Mouse (Mus musculus): ENCODE results near the gene P2rx6. TPM values are rescaled to one million over a fixed set of nuclear protein-coding genes. Genes with fewer than 3 reads are reported as not detected.
"Not testable (repeated sequence)": the region's sequence is repeated elsewhere in the genome, so short reads cannot be mapped to it uniquely, and the experiment has no call there.

Gene P2rx6
- polyA plus RNA-seq, 1 experiment, result 7.6 TPM

DNA sequence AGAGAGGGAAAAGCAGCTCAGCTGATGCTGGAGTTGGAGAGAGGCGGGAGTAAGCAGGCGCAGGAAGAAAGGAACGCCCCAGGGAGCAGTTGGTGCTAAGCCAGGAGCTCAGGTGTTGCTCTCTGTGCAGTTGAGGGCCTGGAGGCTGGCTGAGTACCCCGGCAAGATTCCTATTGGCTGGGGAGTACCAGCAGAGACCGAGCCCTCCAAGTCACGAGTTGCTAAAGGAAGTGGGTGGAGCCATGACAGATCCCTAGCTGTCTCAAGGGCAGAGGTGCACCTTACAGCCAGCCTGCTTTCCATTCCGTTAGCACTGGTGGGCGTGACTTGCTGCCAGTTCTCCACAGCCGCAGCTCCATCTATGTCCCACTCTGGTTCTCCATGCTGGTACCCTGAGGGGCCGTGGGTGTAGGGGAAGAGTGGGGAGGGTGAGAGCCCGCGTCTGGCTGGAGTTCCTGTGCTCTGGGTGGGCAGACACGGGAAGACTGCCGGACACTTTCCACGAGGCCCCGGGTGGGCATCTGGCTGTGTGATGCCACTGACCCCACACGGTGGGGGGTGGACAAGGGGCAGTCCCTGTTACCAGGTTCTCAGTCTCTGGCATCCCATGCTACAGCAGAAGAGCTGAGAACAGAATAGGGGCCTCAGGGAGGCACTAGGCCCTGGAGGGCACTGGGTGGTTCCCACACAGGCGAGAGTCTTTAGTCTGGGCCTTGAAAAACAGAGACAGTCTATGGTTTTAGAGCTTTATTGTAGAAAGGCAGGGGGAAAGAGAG is 7.6 kb upstream of the P2rx6 start:
- Histone ChIP-seq H3K27ac (replicated peaks; ENCODE audit: low read depth, low read length) (no peak overlapping the region), H3K4me1 (ENCODE audit: control insufficient read depth, insufficient read depth, insufficient read length, low read length) (no peaks in the 10 kb centered on the region), H3K4me3 (ENCODE audit: insufficient read depth, low read depth, low read length) (peak overlapping the region; percentile 36)

DNA sequence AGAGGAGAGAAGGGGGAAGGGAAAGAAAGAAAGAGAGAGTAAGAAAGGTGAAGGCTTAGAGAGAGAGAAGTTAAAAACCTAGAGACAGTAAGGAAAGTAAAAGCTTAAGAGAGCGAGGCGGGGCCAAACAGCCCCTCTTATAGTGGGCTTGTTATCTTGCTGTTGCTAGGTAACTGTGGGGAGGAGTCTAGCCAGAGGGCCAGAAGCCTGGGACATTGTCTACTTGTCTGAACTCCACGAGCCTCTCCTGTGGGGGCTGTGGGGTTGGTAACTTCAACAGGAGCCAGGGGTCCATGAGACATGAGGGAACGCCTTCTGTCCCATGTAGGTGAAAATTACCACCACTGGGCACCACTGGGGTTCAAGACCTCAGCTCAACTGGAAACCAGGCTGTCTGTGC is 7.0 kb upstream of the P2rx6 start:
- H3K4me3 ChIP-seq (ENCODE audit: insufficient read depth, low read depth, low read length); H3K27ac ChIP-seq (replicated peaks; ENCODE audit: low read depth, low read length); H3K4me1 ChIP-seq (ENCODE audit: control insufficient read depth, insufficient read depth, insufficient read length, low read length): not testable (repeated sequence)

DNA sequence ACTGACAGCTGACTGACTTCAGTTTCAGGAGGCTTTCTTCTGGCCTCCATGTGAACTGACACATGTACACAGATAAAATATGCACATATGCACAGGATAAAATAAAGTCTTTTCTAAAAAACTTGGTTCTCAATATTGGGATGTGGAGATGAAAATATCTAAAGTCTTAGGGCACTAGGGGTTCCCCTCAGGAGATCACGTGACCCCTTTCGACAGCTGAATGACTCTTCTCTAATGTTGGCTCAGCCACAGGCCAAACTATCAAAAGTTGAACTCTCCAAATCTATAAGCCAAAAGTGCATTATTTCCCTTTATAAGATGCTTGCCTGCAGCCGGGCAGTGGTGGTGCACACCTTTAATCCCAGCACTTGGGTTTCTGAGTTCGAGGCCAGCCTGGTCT is 5.5 kb upstream of the P2rx6 start:
- no peak overlapping the region for H3K27ac ChIP-seq (replicated peaks; ENCODE audit: low read depth, low read length)
- no peaks in the 10 kb centered on the region for H3K4me1 ChIP-seq (ENCODE audit: control insufficient read depth, insufficient read depth, insufficient read length, low read length)
- no peak overlapping the region for H3K4me3 ChIP-seq (ENCODE audit: insufficient read depth, low read depth, low read length)

DNA sequence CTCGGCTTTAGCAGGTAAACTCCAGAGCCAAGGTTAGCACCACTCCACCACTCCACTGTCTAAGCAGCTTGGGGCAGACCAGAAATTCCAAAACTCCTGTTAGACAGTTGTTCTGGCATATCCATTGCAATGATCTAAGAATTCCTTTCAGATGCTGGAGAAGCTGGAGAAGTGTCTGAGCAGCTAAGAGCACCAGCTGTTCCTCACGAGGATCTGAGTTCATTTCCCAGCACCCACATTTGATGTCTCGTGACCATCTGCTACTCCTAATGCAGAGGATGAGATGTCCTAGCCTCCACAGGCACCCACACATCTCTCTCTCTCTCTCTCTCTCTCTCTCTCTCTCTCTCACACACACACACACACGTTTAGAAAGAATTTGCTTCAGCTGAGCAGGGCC is 4.8 kb upstream of the P2rx6 start:
- no peaks in the 10 kb centered on the region for H3K4me1 ChIP-seq (ENCODE audit: control insufficient read depth, insufficient read depth, insufficient read length, low read length)
- no peak overlapping the region for H3K27ac ChIP-seq (replicated peaks; ENCODE audit: low read depth, low read length)
- H3K4me3 ChIP-seq (ENCODE audit: insufficient read depth, low read depth, low read length), result no peak overlapping the region

DNA sequence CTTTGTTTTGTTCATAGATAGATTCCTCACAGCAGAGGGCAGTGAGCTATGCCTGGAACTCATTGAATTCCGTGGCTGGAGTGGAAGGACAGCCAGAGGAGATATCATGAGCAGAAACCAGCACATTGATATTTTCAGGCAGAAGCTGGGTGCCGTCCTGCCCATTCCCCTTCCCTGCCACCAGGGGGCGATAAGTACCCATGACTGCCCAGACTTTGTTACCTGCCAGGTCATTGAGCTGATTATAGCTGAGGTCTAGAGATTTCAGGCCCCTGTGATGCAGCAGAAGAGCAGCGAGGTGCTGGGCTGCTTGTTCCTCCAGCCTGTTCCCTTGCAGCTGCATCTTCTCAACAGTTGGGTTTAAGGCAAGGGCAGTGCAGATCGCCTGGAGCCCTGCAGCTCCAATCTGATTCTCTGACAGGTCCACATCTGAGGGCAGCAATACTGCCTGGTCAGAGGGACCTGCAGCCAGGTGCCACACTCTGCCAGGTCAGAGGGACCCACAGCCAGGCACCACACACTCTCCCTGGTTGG is 3.7 kb upstream of the P2rx6 start:
- H3K27ac ChIP-seq (replicated peaks; ENCODE audit: low read depth, low read length), result no peak overlapping the region
- H3K4me1 ChIP-seq (ENCODE audit: control insufficient read depth, insufficient read depth, insufficient read length, low read length), result no peaks in the 10 kb centered on the region
- no peak overlapping the region for H3K4me3 ChIP-seq (ENCODE audit: insufficient read depth, low read depth, low read length)

DNA sequence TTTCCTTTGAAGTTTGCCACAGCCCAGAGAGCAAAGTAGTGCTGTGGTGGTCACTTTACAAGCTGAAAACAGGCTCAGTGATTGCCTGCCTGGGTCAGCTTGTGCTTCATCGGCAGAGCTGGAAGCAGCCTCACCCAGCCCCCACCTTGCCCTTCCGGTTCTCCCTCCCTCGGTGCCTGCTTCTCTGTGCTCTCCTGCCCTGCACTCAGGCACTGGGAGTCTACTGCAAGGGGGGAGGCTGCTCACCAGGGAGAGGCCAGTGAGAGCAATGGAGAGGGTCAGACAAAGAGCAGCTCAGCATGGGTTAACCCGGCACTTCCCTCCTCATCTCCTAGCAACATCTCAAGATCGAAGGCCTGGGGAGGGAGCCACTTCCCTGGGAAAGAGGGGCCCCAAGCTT is 2.9 kb upstream of the P2rx6 start:
- Histone ChIP-seq H3K4me3 (ENCODE audit: insufficient read depth, low read depth, low read length) (no peak overlapping the region), H3K27ac (replicated peaks; ENCODE audit: low read depth, low read length) (no peak overlapping the region), H3K4me1 (ENCODE audit: control insufficient read depth, insufficient read depth, insufficient read length, low read length) (no peaks in the 10 kb centered on the region)

DNA sequence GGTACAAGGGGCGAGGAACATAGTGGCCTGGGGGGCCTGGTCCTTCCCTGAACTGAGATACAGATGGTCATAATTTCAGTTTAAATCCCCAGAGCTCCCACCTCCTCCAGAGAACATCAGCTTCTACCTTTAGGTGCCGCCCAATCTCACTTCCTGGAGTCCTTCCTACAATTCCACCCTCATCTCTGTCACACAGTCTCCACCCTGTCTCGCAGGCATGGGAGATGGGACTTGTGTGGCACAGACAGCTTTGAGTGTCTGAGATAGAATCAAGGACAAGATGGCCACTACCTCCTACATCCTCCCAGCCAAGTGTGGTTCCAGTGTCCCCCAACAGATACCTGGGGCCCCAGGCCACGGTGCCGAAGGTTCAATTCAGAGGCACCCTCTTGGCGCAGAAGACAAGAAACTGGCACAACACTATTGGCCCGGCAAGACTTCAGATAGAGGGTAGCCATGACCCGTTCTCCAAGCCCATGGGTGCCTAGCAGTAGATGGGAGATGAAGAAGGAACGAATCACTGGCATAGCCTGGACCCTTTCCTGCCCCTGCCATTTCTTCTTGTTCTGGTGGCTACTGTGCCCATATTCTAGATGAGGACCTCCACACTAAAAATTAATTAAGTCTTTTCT is 2.2 kb upstream of the P2rx6 start:
- no peaks in the 10 kb centered on the region for H3K4me1 ChIP-seq (ENCODE audit: control insufficient read depth, insufficient read depth, insufficient read length, low read length)
- H3K4me3 ChIP-seq (ENCODE audit: insufficient read depth, low read depth, low read length), result no peak overlapping the region
- H3K27ac ChIP-seq (replicated peaks; ENCODE audit: low read depth, low read length), result no peak overlapping the region

DNA sequence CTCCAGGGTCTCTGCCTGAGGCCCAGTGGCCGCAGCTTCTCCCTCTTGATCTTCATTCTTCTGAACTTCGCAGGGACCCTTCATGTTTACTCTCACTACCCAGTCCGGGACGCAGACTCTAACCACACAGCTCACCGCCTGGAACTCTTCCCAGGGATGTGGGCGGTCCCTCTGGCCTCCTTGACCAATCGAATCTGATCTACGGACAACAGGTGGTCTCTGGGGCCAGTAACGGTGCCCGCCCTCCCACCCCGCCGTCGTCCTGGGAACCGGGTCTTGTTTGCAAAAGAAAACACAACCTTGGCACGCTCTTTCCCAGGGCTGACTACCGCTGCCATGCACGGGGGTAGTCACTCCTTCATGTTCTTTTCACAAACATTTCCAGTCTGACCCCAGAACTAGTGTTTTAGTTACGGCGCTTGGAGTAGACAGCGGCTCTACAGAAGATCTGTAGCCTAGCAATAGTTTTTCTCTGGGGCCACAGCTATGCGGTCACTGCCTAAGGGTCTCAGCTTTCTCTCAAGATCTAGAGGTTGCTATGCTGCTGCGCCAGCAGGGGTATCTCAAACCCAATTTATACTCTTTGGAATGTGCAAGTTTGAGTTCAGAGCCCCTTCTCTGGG is 446 bp upstream of the P2rx6 start, which contains the start of gene Lrrc74b:
Gene Lrrc74b, minus strand, starts transcription at position 120 of the 623 bp plus-strand sequence.
- no peak within 1 kb of the TSS for H3K27ac ChIP-seq (replicated peaks; ENCODE audit: low read depth, low read length)

DNA sequence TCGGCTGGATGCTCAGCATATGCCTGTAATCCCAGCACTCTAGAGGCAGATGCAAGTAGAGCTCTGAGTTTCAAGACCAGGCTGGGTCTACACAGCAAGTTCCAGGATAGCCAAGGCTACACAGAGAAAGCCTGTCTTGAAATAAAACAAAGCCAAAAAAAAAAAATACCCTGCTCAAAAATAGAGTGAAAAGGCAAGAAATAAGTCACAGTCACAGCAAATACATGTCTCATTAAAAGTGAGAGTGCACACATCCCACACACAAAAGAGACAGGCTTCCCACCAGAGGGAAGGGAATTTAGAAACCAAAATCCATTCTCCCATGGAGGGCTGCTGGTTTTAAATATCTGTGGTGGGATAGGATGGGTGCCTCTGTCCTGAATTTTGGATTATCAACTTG is 1.9 kb downstream of the P2rx6 start:
- Histone ChIP-seq H3K4me3 (ENCODE audit: insufficient read depth, low read depth, low read length) (no peak overlapping the region), H3K27ac (replicated peaks; ENCODE audit: low read depth, low read length) (no peak overlapping the region), H3K4me1 (ENCODE audit: control insufficient read depth, insufficient read depth, insufficient read length, low read length) (no peaks in the 10 kb centered on the region)

More for the DNA sequence above, 446 bp upstream of the P2rx6 start, which contains the start of gene Lrrc74b:
- Histone ChIP-seq H3K4me1 (ENCODE audit: control insufficient read depth, insufficient read depth, insufficient read length, low read length) (no peaks in the 10 kb centered on the region), H3K4me3 (ENCODE audit: insufficient read depth, low read depth, low read length) (peak within 1 kb of the TSS; percentile 59)

DNA sequence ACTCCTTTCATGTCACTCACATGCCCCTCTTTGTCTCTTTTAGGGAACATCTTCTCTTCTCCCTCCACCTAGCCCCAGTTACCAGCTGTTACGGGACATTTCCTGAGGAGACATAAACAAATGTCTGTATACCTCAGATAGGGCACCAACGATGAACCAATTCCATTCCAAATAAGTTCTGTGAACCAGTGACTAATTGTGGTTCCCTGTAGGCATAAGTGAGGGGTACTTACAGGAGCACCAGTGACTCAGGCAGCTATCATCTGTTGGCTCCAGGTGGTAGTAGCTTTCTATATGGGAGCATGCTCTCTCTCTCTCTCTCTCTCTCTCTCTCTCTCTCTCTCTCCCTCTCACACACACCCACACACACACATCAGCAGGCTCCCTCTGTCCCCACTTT is 2.5 kb downstream of the P2rx6 start:
- H3K4me1 ChIP-seq (ENCODE audit: control insufficient read depth, insufficient read depth, insufficient read length, low read length), result no peaks in the 10 kb centered on the region
- no peak overlapping the region for H3K4me3 ChIP-seq (ENCODE audit: insufficient read depth, low read depth, low read length)
- H3K27ac ChIP-seq (replicated peaks; ENCODE audit: low read depth, low read length), result no peak overlapping the region

DNA sequence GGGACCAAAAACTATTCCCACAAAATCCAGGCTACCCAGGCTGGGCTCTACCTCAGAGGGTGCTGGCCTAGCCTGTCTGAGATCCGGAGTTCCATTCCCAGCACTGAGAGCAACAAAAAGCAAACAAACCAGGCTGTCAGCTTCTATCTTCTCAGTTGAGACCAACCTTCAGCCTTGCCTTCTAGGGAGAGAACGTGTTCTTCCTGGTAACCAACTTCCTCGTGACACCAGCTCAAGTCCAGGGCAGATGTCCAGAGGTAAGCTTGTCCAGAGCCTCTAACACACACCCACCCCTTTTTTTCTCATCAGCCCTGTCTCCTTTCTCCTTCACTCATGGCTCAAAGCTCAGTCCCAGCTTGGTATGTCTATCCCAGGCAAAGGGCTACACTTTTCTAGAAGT is 3.1 kb downstream of the P2rx6 start:
- Histone ChIP-seq H3K4me3 (ENCODE audit: insufficient read depth, low read depth, low read length) (no peak overlapping the region), H3K27ac (replicated peaks; ENCODE audit: low read depth, low read length) (no peak overlapping the region), H3K4me1 (ENCODE audit: control insufficient read depth, insufficient read depth, insufficient read length, low read length) (no peaks in the 10 kb centered on the region)

DNA sequence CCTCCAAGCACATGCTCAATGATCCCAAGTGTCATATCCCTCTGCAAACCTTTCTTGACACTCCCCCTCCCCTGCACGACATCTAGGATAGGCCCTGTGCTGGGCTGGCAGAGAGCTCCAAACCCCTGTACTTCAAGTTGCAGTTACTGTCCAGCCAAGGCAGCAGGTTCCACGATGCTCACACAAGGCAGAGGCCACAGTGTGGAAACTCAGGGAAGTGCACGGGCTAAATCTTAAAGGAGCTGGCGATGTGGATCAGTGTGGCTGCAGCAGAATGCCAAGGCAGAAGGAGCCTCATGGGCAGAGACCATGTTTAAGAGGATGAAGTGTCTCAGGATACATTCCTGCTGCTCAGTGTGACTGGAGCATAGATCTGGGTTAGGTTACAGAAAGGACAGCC is 4.5 kb downstream of the P2rx6 start:
- Histone ChIP-seq H3K4me3 (ENCODE audit: insufficient read depth, low read depth, low read length) (no peak overlapping the region), H3K4me1 (ENCODE audit: control insufficient read depth, insufficient read depth, insufficient read length, low read length) (no peaks in the 10 kb centered on the region), H3K27ac (replicated peaks; ENCODE audit: low read depth, low read length) (no peak overlapping the region)

DNA sequence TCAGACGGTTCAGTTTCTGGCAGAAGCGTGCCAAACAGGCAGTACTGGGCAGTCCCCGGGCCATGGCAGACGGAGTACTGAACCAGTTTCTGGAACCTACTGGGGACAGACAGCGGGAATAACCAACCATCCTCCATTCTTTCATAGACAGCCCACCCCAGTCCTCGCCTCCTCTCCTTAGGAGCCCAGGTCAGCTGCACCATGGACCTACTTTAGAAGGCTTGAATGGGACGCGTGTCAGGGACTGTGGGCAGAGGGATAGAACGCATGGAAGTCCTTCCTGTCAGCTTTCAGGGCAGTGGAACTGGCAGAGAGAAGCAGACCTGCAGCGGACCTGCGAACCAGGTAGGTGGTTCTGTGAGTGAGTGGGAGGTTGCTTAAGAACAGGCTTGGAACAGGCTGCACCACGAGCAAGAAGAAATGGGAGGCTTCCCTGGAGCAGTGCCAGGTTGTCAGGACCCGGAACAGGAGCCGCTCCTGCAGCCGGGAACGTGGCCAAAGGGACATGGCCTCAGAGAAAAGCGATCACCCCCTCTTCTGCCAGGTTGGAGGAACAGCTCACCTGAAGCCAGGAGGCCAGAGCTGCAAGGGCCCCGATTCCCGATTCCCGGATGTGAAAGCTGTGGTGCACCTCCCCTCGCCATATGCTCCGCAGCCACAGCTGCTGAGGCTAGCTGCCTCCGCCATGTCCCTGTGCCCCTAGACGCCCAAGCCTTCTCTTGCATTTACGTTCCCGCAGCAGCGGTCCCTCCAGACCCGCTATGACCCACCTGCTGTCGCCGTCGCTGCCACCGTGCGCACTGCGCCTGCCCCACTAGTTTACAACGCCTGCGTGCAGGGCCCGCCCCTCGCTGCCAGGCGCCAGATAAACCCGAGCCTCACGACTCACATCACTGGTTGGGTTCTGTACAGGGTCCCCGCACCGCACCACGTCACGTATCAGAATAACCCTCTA is 14.5 kb downstream of the P2rx6 start:
- peak overlapping the region; percentile 61 for H3K4me3 ChIP-seq (ENCODE audit: insufficient read depth, low read depth, low read length)
- H3K27ac ChIP-seq (replicated peaks; ENCODE audit: low read depth, low read length), result no peak overlapping the region
- no peaks in the 10 kb centered on the region for H3K4me1 ChIP-seq (ENCODE audit: control insufficient read depth, insufficient read depth, insufficient read length, low read length)

DNA sequence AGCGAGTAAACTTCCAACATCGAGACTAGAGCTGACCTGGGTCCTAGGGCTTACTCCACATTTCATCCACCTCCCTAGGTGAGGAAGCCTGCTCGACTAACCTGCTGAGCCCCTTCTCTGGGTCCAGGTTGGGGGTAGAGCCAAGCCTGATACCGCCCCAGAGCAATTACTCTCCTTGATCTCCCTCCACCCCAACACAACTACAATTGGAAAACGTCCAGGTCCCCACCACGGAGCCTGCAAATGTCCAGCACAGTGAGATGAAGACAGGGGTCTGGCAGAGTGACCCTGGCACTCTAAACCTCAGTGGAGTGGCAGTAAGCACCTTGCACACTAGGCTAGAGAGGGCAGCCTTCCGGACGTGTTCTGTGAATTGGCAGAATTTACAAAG is 15.1 kb downstream of the P2rx6 start:
- H3K27ac ChIP-seq (replicated peaks; ENCODE audit: low read depth, low read length), result no peak overlapping the region
- no peaks in the 10 kb centered on the region for H3K4me1 ChIP-seq (ENCODE audit: control insufficient read depth, insufficient read depth, insufficient read length, low read length)
- peak overlapping the region; percentile 61 for H3K4me3 ChIP-seq (ENCODE audit: insufficient read depth, low read depth, low read length)

DNA sequence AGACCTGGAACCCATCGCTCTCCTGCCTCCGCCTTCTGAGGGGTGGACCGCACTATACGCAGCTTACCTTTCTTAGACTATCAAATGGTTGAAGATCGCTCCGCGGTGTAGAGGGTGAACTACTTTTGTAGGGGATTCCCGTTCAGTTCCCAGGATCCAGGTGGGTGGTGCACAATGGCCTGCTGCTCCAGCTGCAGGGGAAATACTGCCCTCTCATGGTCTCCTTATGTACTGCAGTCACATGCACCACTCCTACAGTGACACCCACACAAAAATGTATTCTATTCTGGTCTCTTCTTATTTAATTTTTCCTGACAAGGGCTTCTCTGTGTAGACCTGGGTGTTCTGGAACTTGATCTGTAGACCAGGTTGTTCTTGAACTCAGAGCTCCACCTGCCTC is 21.4 kb downstream of the P2rx6 start, which contains the start of gene Slc7a4:
Gene Slc7a4, minus strand, starts transcription at position 151 of the 400 bp plus-strand sequence.
- no peak within 1 kb of the TSS for H3K4me3 ChIP-seq (ENCODE audit: insufficient read depth, low read depth, low read length)
- no peaks in the 10 kb centered on the region for H3K4me1 ChIP-seq (ENCODE audit: control insufficient read depth, insufficient read depth, insufficient read length, low read length)
- no peak within 1 kb of the TSS for H3K27ac ChIP-seq (replicated peaks; ENCODE audit: low read depth, low read length)

Data from brown adipose tissue, adult 24 weeks (tissue).